Mouse (Mus musculus): Measurements from ENCODE around the gene Tnfsf13. TPM values are rescaled to one million over a fixed set of nuclear protein-coding genes. Genes with fewer than 3 reads are reported as not detected.
A peak's percentile ranks its signal among the peaks of the same experiment; 100 is the strongest.

The Tnfsf13 gene
- polyA plus RNA-seq, 1 experiment from 2014 or later: 0.93 TPM

DNA sequence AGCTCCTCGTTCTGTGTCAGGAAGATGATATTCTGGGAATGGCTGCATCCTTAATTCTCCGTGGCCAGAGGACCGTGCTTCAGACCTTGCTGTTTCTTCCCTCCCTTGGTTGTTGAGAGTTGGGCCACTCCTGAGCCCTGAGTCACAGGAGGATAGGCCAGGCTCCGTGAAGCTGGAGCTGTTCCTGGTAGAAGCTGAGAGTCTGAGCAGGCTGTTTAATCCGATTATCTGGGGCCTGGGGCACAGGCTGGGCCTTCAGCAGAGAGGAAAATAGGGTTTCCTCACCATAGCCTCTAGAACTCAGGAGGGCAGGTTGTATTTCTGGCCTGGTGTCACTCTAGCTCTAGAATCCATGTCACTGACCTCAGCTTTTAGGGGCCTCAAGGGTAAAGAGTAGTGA is 32.2 kb downstream of the Tnfsf13 start:
- 73% methylated on average over 5 of the region's 5 CpGs for WGBS
- Histone ChIP-seq H3K4me1 (ENCODE audit: insufficient read depth) (no peaks in the 10 kb centered on the region), H3K27me3 (ENCODE audit: insufficient read depth, low read length) (no peaks in the 10 kb centered on the region), H3K9me3 (ENCODE audit: low read depth, low read length) (no peaks in the 10 kb centered on the region), H3K27ac (ENCODE audit: low read depth) (no peak overlapping the region), H3K4me2 (no peak overlapping the region), H3K9ac (no peak overlapping the region), H3K36me3 (ENCODE audit: insufficient read depth) (peaks cover 81% of the 10 kb centered on the region), H3K4me3 (ENCODE audit: low read depth, low read length) (no peak overlapping the region)
- no peak for DNase-seq
- TF ChIP-seq CTCF (IDR thresholded peaks at IDR 0.05; ENCODE audit: low read depth): no peak
- no peak for ATAC-seq (ENCODE audit: insufficient read depth)

DNA sequence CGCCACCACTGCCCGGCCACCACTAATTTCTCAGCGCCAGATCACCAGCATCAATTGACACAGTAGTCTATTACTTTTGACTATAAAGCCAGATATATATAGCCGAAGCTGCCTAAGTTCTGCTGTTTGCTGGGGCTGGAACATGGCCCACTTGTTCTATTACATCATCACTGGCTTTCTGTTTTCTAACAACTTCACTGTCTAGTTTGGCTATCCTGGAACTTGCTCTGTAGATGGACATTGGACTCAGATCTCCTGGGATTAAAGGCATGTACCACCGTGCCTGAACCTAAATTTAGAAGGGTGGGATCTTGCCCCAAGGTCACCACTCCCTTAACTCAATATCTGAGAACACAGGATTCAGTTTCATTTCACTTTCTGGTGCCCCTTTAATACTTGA is 39.7 kb downstream of the Tnfsf13 start:
- WGBS: 91% methylated on average over 5 of the region's 5 CpGs
- Histone ChIP-seq H3K4me1 (ENCODE audit: insufficient read depth) (no peaks in the 10 kb centered on the region), H3K9me3 (ENCODE audit: low read depth, low read length) (no peaks in the 10 kb centered on the region), H3K9ac (no peak overlapping the region), H3K4me3 (ENCODE audit: low read depth, low read length) (no peak overlapping the region), H3K27me3 (ENCODE audit: insufficient read depth, low read length) (no peaks in the 10 kb centered on the region), H3K4me2 (no peak overlapping the region), H3K27ac (ENCODE audit: low read depth) (no peak overlapping the region), H3K36me3 (ENCODE audit: insufficient read depth) (peaks cover 98% of the 10 kb centered on the region)
- DNase-seq (no peak), ATAC-seq (ENCODE audit: insufficient read depth) (no peak)
- no peak for TF ChIP-seq CTCF (IDR thresholded peaks at IDR 0.05; ENCODE audit: low read depth)

DNA sequence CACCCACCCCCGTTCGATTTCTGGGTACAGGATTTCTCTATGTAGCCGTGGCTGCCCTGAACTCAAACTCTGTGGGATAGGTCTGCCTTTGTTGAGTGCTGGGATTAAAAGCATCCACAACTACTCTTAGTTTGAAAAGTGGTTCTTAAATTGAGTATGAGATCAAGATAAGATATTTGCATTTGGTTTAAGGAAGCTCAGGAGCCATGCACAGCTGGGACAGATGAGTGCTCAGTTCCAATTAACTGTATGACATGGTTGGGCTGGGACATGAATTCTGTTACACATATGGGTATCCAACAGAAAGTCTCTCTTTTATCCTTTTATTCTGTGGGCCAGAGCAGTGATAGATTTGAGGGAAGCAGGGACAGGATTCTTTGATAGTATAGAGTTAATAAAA is 50.1 kb downstream of the Tnfsf13 start:
- Histone ChIP-seq H3K27me3 (ENCODE audit: insufficient read depth, low read length) (no peaks in the 10 kb centered on the region), H3K4me1 (ENCODE audit: insufficient read depth) (peaks cover 11% of the 10 kb centered on the region), H3K4me3 (ENCODE audit: low read depth, low read length) (no peak overlapping the region), H3K36me3 (ENCODE audit: insufficient read depth) (peaks cover 30% of the 10 kb centered on the region), H3K9ac (peak overlapping the region; percentile 24; the same call in 1 of the 2 replicates), H3K27ac (ENCODE audit: low read depth) (no peak overlapping the region), H3K9me3 (ENCODE audit: low read depth, low read length) (no peaks in the 10 kb centered on the region), H3K4me2 (peak overlapping the region; percentile 69)
- 66% methylated on average over 3 of the region's 3 CpGs for WGBS
- DNase-seq: no peak
- no peak for TF ChIP-seq CTCF (IDR thresholded peaks at IDR 0.05; ENCODE audit: low read depth)
- no peak for ATAC-seq (ENCODE audit: insufficient read depth)

DNA sequence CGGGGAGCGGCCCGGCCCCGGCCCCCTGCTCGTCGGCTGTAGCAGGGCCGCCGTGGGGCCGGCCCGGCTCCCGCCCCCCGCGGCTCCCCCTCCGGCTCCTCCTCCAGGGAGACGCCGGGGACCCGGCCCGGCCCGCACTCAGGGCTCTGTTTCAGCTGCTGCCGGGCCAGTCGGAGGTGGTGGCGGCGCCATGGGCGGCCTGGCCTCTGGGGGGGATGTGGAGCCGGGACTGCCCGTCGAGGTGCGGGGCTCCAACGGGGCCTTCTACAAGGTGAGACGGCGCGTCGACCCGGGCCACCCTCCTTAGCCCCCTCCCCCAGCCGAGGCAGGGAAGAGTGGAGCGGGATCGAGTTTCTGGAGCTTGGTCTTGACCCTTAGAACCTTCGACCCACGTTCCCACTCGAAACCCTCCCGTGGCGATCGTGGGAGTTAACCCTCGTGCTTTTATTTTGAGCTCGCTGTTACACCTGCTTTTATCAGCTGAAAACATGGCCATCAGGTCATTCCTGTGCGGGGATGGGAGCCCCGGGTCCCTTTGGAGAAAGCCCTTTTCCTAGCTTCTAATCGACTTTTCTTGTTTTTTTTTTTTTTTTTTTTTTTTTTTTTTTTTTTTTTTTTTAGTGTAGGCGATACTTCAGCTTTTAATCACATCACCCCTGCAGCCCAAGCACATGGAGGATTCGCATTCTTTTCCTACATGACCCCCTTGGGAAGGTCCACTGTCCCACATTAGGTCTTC is 52.3 kb downstream of the Tnfsf13 start:
- no peak for TF ChIP-seq CTCF (IDR thresholded peaks at IDR 0.05; ENCODE audit: low read depth)
- ATAC-seq (ENCODE audit: insufficient read depth) (peak; percentile 71), DNase-seq (no peak)
- peak overlapping the region; percentile 94 for H3K9ac ChIP-seq
- H3K4me2 ChIP-seq: peak overlapping the region; percentile 69
- peaks cover 12% of the 10 kb centered on the region; the same call in 1 of the 2 replicates for H3K36me3 ChIP-seq (ENCODE audit: insufficient read depth)
- no peaks in the 10 kb centered on the region for H3K9me3 ChIP-seq (ENCODE audit: low read depth, low read length)
- H3K27me3 ChIP-seq (ENCODE audit: insufficient read depth, low read length): no peaks in the 10 kb centered on the region
- H3K27ac ChIP-seq (ENCODE audit: low read depth): peak overlapping the region; percentile 97
- H3K4me3 ChIP-seq (ENCODE audit: low read depth, low read length): peak overlapping the region; percentile 93
- peaks cover 11% of the 10 kb centered on the region for H3K4me1 ChIP-seq (ENCODE audit: insufficient read depth)
- WGBS: under 1% methylated on average over 49 of the region's 50 CpGs

MicroRNAs encoded within 50 kb of the gene (microRNA counts, 519-probe panel; counts per million panel counts)
- microRNA mmu-miR-1934 (30.5 counts per million), microRNA mmu-miR-467f (3,549 counts per million, percentile 74 among the panel's probes with 10 or more counts)

Small RNAs within 50 kb of the gene (microRNA-seq; reads per million reads assigned to microRNA genes)
- 4.5 reads per million, percentile 16 among the genes with 10 or more reads in this experiment for gene Mir1934 (ENCODE audit: borderline number of aligned reads)
- not detected for gene Mir467f (ENCODE audit: borderline number of aligned reads)

Other genes starting within 250 kb of the Tnfsf13 start
- 0.58 and 1.9 TPM in 2 replicates for gene Dnah2, start 136.7 kb downstream of the Tnfsf13 start, polyA plus RNA-seq (2014; fragmentation: Nextera tagmentation; extraction: Ambion mirVana)
- 2.8 and 3.3 TPM in 2 replicates for gene Efnb3, start 125.6 kb downstream of the Tnfsf13 start, polyA plus RNA-seq (2014; fragmentation: Nextera tagmentation; extraction: Ambion mirVana)
- 27.1 and 33.6 TPM in 2 replicates for gene Wrap53, start 105.5 kb downstream of the Tnfsf13 start, polyA plus RNA-seq (2014; fragmentation: Nextera tagmentation; extraction: Ambion mirVana)
- gene Trp53, start 105.4 kb downstream of the Tnfsf13 start, polyA plus RNA-seq (2014; fragmentation: Nextera tagmentation; extraction: Ambion mirVana): 178 and 202 TPM in 2 replicates
- gene Atp1b2, start 79.8 kb downstream of the Tnfsf13 start, polyA plus RNA-seq (2014; fragmentation: Nextera tagmentation; extraction: Ambion mirVana): 6.9 and 9.8 TPM in 2 replicates
- gene Shbg, start 67.9 kb downstream of the Tnfsf13 start, polyA plus RNA-seq (2014; fragmentation: Nextera tagmentation; extraction: Ambion mirVana): not detected in 2 replicates
- gene Sat2, start 63.8 kb downstream of the Tnfsf13 start, polyA plus RNA-seq (2014; fragmentation: Nextera tagmentation; extraction: Ambion mirVana): 18.0 and 18.3 TPM in 2 replicates
- gene Fxr2, start 52.8 kb downstream of the Tnfsf13 start, polyA plus RNA-seq (2014; fragmentation: Nextera tagmentation; extraction: Ambion mirVana): 26.8 and 31.2 TPM in 2 replicates
- gene Sox15, start 30.5 kb downstream of the Tnfsf13 start, polyA plus RNA-seq (2014; fragmentation: Nextera tagmentation; extraction: Ambion mirVana): not detected in 2 replicates
- 29.4 and 32.2 TPM in 2 replicates for gene Mpdu1, start 23.1 kb downstream of the Tnfsf13 start, polyA plus RNA-seq (2014; fragmentation: Nextera tagmentation; extraction: Ambion mirVana)
- gene Cd68, start 19.6 kb downstream of the Tnfsf13 start, polyA plus RNA-seq (2014; fragmentation: Nextera tagmentation; extraction: Ambion mirVana): 12.1 and 13.5 TPM in 2 replicates
- gene Eif4a1, start 13.4 kb downstream of the Tnfsf13 start, polyA plus RNA-seq (2014; fragmentation: Nextera tagmentation; extraction: Ambion mirVana): 695 and 712 TPM in 2 replicates
- 78.7 and 95.0 TPM in 2 replicates for gene Senp3, start 3.7 kb downstream of the Tnfsf13 start, polyA plus RNA-seq (2014; fragmentation: Nextera tagmentation; extraction: Ambion mirVana)
- 10.0 and 11.6 TPM in 2 replicates for gene Tnfsf12, start 10.1 kb upstream of the Tnfsf13 start, polyA plus RNA-seq (2014; fragmentation: Nextera tagmentation; extraction: Ambion mirVana)
- 4.4 and 5.3 TPM in 2 replicates for gene Tnfsfm13, start 10.3 kb upstream of the Tnfsf13 start, polyA plus RNA-seq (2014; fragmentation: Nextera tagmentation; extraction: Ambion mirVana)
- gene Polr2a, start 72.9 kb upstream of the Tnfsf13 start, polyA plus RNA-seq (2014; fragmentation: Nextera tagmentation; extraction: Ambion mirVana): 50.4 and 50.5 TPM in 2 replicates
- gene Slc35g3, start 76.2 kb upstream of the Tnfsf13 start, polyA plus RNA-seq (2014; fragmentation: Nextera tagmentation; extraction: Ambion mirVana): 0.12 and 0.20 TPM in 2 replicates
- gene Zbtb4, start 80.1 kb upstream of the Tnfsf13 start, polyA plus RNA-seq (2014; fragmentation: Nextera tagmentation; extraction: Ambion mirVana): 2.5 TPM in 2 replicates
- gene Chrnb1, start 110.2 kb upstream of the Tnfsf13 start, polyA plus RNA-seq (2014; fragmentation: Nextera tagmentation; extraction: Ambion mirVana): 12.1 and 14.6 TPM in 2 replicates
- gene Fgf11, start 116.1 kb upstream of the Tnfsf13 start, polyA plus RNA-seq (2014; fragmentation: Nextera tagmentation; extraction: Ambion mirVana): 1.6 TPM in 2 replicates
- 4.3 and 5.0 TPM in 2 replicates for gene Tmem102, start 119.8 kb upstream of the Tnfsf13 start, polyA plus RNA-seq (2014; fragmentation: Nextera tagmentation; extraction: Ambion mirVana)
- gene Gm39566, start 129.5 kb upstream of the Tnfsf13 start, polyA plus RNA-seq (2014; fragmentation: Nextera tagmentation; extraction: Ambion mirVana): not detected in 2 replicates
- not detected in 2 replicates for gene Spem2, start 132.7 kb upstream of the Tnfsf13 start, polyA plus RNA-seq (2014; fragmentation: Nextera tagmentation; extraction: Ambion mirVana)
- not detected in 2 replicates for gene Spem1, start 136.4 kb upstream of the Tnfsf13 start, polyA plus RNA-seq (2014; fragmentation: Nextera tagmentation; extraction: Ambion mirVana)
- 6.6 and 7.8 TPM in 2 replicates for gene Nlgn2, start 152.0 kb upstream of the Tnfsf13 start, polyA plus RNA-seq (2014; fragmentation: Nextera tagmentation; extraction: Ambion mirVana)
- 443 and 457 TPM in 2 replicates for gene Tmem256, start 152.7 kb upstream of the Tnfsf13 start, polyA plus RNA-seq (2014; fragmentation: Nextera tagmentation; extraction: Ambion mirVana)
- 115 and 118 TPM in 2 replicates for gene Plscr3, start 160.6 kb upstream of the Tnfsf13 start, polyA plus RNA-seq (2014; fragmentation: Nextera tagmentation; extraction: Ambion mirVana)
- gene Tnk1, start 172.9 kb upstream of the Tnfsf13 start, polyA plus RNA-seq (2014; fragmentation: Nextera tagmentation; extraction: Ambion mirVana): 5.9 and 6.1 TPM in 2 replicates
- gene Tmem95, start 192.2 kb upstream of the Tnfsf13 start, polyA plus RNA-seq (2014; fragmentation: Nextera tagmentation; extraction: Ambion mirVana): not detected in 2 replicates
- 6.2 and 7.5 TPM in 2 replicates for gene Kctd11, start 195.6 kb upstream of the Tnfsf13 start, polyA plus RNA-seq (2014; fragmentation: Nextera tagmentation; extraction: Ambion mirVana)
- gene Acap1, start 209.8 kb upstream of the Tnfsf13 start, polyA plus RNA-seq (2014; fragmentation: Nextera tagmentation; extraction: Ambion mirVana): 0.38 and 0.83 TPM in 2 replicates
- gene 2810408A11Rik, start 215.2 kb upstream of the Tnfsf13 start, polyA plus RNA-seq (2014; fragmentation: Nextera tagmentation; extraction: Ambion mirVana): 11.3 and 14.1 TPM in 2 replicates
- 12.5 and 13.1 TPM in 2 replicates for gene Neurl4, start 215.3 kb upstream of the Tnfsf13 start, polyA plus RNA-seq (2014; fragmentation: Nextera tagmentation; extraction: Ambion mirVana)
- 67.5 and 78.6 TPM in 2 replicates for gene Gps2, start 228.1 kb upstream of the Tnfsf13 start, polyA plus RNA-seq (2014; fragmentation: Nextera tagmentation; extraction: Ambion mirVana)
- 1,945 and 2,006 TPM in 2 replicates for gene Eif5a, start 236.2 kb upstream of the Tnfsf13 start, polyA plus RNA-seq (2014; fragmentation: Nextera tagmentation; extraction: Ambion mirVana)

Data from lung, embryonic 14.5 days (tissue).